In genomic region chr4:56157521-56158065, GRCm38 (mm10) we compare ENCODE assay signal across 22 mouse cellular contexts.
DNase-seq lines count a peak whose midpoint lies in the region; ATAC-seq and TF ChIP-seq lines count a peak whose summit lies in the region.
"Had no signal": no experiment of that assay in that cellular context is flagged by ENCODE, and none has a peak within 500 bp of the region (broad histone marks: within the 10 kb centered on the region; RNA-seq: fewer than 3 reads in every experiment).

No protein-coding gene starts in this region.

- TF ChIP-seq POLR2A in lung, adult 2 months (IDR thresholded peaks at IDR 0.05; ENCODE audit: borderline replicate concordance, extremely low read depth, low read depth, low read length) = no peak

- H3K4me2 ChIP-seq in lung, embryonic 14.5 days = no peak overlapping the region
- H3K4me2 ChIP-seq in lung, embryonic 15.5 days = no peak overlapping the region
- no peak overlapping the region for H3K4me2 ChIP-seq in lung, embryonic 16.5 days (ENCODE audit: low read depth, low read length)
- no peak overlapping the region for H3K4me2 ChIP-seq in lung, postnatal 0 days (replicated peaks; ENCODE audit: low read depth, low read length)

- ATAC-seq in lung, embryonic 14.5 days (ENCODE audit: insufficient read depth) = peak; percentile 52; the same call in 1 of the 2 replicates
- peak; percentile 49; the same call in 1 of the 2 replicates for ATAC-seq in lung, embryonic 15.5 days (ENCODE audit: borderline replicate concordance, extremely low read depth, low FRiP score, low TSS enrichment)
- peak; percentile 79 for ATAC-seq in lung, embryonic 16.5 days (ENCODE audit: low read depth)
- ATAC-seq in lung, postnatal 0 days = no peak
- ATAC-seq: activated CD4-positive, CD25-positive, alpha-beta regulatory T cell, adult 4 months; CD4-positive, CD25-positive, alpha-beta regulatory T cell, adult 4 months; Patski had no signal

- no peak for TF ChIP-seq EP300 in lung, postnatal 0 days (IDR thresholded peaks at IDR 0.05)

- peak; percentile 73 for DNase-seq in lung, embryonic 14.5 days
- no peak for DNase-seq in lung, adult 2 months
- no peak for DNase-seq in lung, postnatal 14 days
- DNase-seq in lung, adult 18-20 months = no peak
- peak; percentile 50 for DNase-seq in lung, postnatal 0 days (ENCODE audit: low spot score)
- no peak for DNase-seq in lung, postnatal 36 days
- DNase-seq: adrenal gland, adult 2 months; adrenal gland, adult 8-10 months; adrenal gland, postnatal 10 days; adrenal gland, postnatal 14 days; adrenal gland, postnatal 25 days; adrenal gland, postnatal 36 days; B cell, adult 2 months; cerebellum, adult 11 months; cerebellum, adult 11-12 months had no signal

- H3K4me1 ChIP-seq in lung, embryonic 14.5 days (ENCODE audit: insufficient read depth) = no peaks in the 10 kb centered on the region
- no peaks in the 10 kb centered on the region for H3K4me1 ChIP-seq in lung, adult 2 months (ENCODE audit: control insufficient read depth, insufficient read depth, low read length)
- no peaks in the 10 kb centered on the region for H3K4me1 ChIP-seq in lung, embryonic 15.5 days
- no peaks in the 10 kb centered on the region for H3K4me1 ChIP-seq in lung, embryonic 16.5 days (replicated peaks; ENCODE audit: control insufficient read depth, insufficient read depth, low read length)
- H3K4me1 ChIP-seq in lung, postnatal 0 days (ENCODE audit: insufficient read depth, low read depth, low read length) = no peaks in the 10 kb centered on the region

- no peak overlapping the region for H3K27ac ChIP-seq in lung, embryonic 14.5 days (ENCODE audit: low read depth)
- H3K27ac ChIP-seq in lung, embryonic 15.5 days = no peak overlapping the region
- no peak overlapping the region for H3K27ac ChIP-seq in lung, embryonic 16.5 days (ENCODE audit: low read length)
- H3K27ac ChIP-seq in lung, postnatal 0 days (ENCODE audit: low read length) = no peak overlapping the region

- no peaks in the 10 kb centered on the region for H3K27me3 ChIP-seq in lung, embryonic 14.5 days (ENCODE audit: insufficient read depth, low read length)
- peaks cover 22% of the 10 kb centered on the region; the same call in 1 of the 2 replicates for H3K27me3 ChIP-seq in lung, embryonic 15.5 days
- H3K27me3 ChIP-seq in lung, embryonic 16.5 days (ENCODE audit: control insufficient read depth, insufficient read depth, low read depth, low read length) = peaks cover 3% of the 10 kb centered on the region; the same call in 1 of the 2 replicates
- H3K27me3 ChIP-seq in lung, postnatal 0 days (replicated peaks; ENCODE audit: insufficient read depth, low read length) = no peaks in the 10 kb centered on the region
- H3K27me3 ChIP-seq: CH12.LX, Patski had no signal

- 36% methylated on average over 3 of the region's 3 CpGs for WGBS in lung, embryonic 14.5 days
- 56% methylated on average over 3 of the region's 3 CpGs for WGBS in lung, adult 2 months
- 44% methylated on average over 3 of the region's 3 CpGs for WGBS in lung, embryonic 15.5 days
- WGBS in lung, embryonic 16.5 days = 39% methylated on average over 3 of the region's 3 CpGs
- 47% methylated on average over 3 of the region's 3 CpGs for WGBS in lung, postnatal 0 days

- H3K36me3 ChIP-seq in lung, embryonic 14.5 days (ENCODE audit: insufficient read depth) = no peaks in the 10 kb centered on the region
- H3K36me3 ChIP-seq in lung, embryonic 15.5 days = no peaks in the 10 kb centered on the region
- no peaks in the 10 kb centered on the region for H3K36me3 ChIP-seq in lung, embryonic 16.5 days (ENCODE audit: control insufficient read depth, insufficient read depth, low read length)
- H3K36me3 ChIP-seq in lung, postnatal 0 days (ENCODE audit: insufficient read depth, low read length) = no peaks in the 10 kb centered on the region
- H3K36me3 ChIP-seq: G1E had no signal

- no peak overlapping the region for H3K4me3 ChIP-seq in lung, embryonic 14.5 days (ENCODE audit: low read depth, low read length)
- no peak overlapping the region for H3K4me3 ChIP-seq in lung, adult 2 months (replicated peaks; ENCODE audit: extremely low read depth, low read depth, low read length)
- H3K4me3 ChIP-seq in lung, embryonic 15.5 days = no peak overlapping the region
- H3K4me3 ChIP-seq in lung, embryonic 16.5 days (ENCODE audit: low read length) = no peak overlapping the region
- no peak overlapping the region for H3K4me3 ChIP-seq in lung, postnatal 0 days (ENCODE audit: low read depth, low read length)

- no peaks in the 10 kb centered on the region for H3K9me3 ChIP-seq in lung, embryonic 14.5 days (ENCODE audit: low read depth, low read length)
- H3K9me3 ChIP-seq in lung, embryonic 15.5 days = no peaks in the 10 kb centered on the region
- H3K9me3 ChIP-seq in lung, embryonic 16.5 days (ENCODE audit: control insufficient read depth, low read length) = no peaks in the 10 kb centered on the region
- H3K9me3 ChIP-seq in lung, postnatal 0 days (ENCODE audit: low read length) = no peaks in the 10 kb centered on the region

- no peak for TF ChIP-seq CTCF in lung, embryonic 14.5 days (IDR thresholded peaks at IDR 0.05; ENCODE audit: low read depth)
- TF ChIP-seq CTCF in lung, adult 2 months (IDR thresholded peaks at IDR 0.05; ENCODE audit: insufficient read depth, low read length) = no peak
- no peak for TF ChIP-seq CTCF in lung, postnatal 0 days (IDR thresholded peaks at IDR 0.05)

- H3K9ac ChIP-seq in lung, embryonic 14.5 days = no peak overlapping the region
- H3K9ac ChIP-seq in lung, embryonic 15.5 days = no peak overlapping the region
- H3K9ac ChIP-seq in lung, embryonic 16.5 days (ENCODE audit: low read length) = no peak overlapping the region
- H3K9ac ChIP-seq in lung, postnatal 0 days (replicated peaks; ENCODE audit: low read depth) = no peak overlapping the region

Comparison
In these comparisons a context has a peak if more than half of its experiments do, and no peak if none do; other contexts are left out.
1. DNase-seq: peak in lung, embryonic 14.5 days (single experiment) and lung, postnatal 0 days (single experiment); none in lung, adult 2 months (single experiment), lung, postnatal 14 days (single experiment), lung, adult 18-20 months (0 of 2) and lung, postnatal 36 days (single experiment).